Mouse (Mus musculus) olfactory bulb, adult 2 months (tissue): ENCODE results near the gene Haus4.

ENCODE experiments used
- CTCF ChIP-seq: fragments of 200-500 bp; IDR thresholded peaks from 2 replicates; pipeline ENCODE4 v1.5.1; 2012; ENCODE audit warnings: low read depth, mild to moderate bottlenecking, low read length, moderate library complexity; ENCODE audit not compliant: insufficient read depth
- POLR2A ChIP-seq: fragments of 200-500 bp; IDR thresholded peaks from 2 replicates; pipeline ENCODE4 v1.6.1; 2012; ENCODE audit warnings: mild to moderate bottlenecking, low read depth, low read length, moderate library complexity; ENCODE audit not compliant: insufficient read depth

- TF ChIP-seq CTCF (no peak), POLR2A (no peak)
Observed at GRCm38 (mm10) chr14:54553454-54553974, 902 bp downstream of the Haus4 start.
